Mouse (Mus musculus) skeletal muscle tissue, adult 2 months (tissue): Measurements from ENCODE around the gene Tbcd.
A peak's percentile ranks its signal among the peaks of the same experiment; 100 is the strongest.

Experiments used
- DNase-seq: peaks from one replicate; pipeline ENCODE4 v3.0.0-alpha.2; 2012; ENCODE audit warnings: low read depth, low spot score

The Tbcd gene

DNA sequence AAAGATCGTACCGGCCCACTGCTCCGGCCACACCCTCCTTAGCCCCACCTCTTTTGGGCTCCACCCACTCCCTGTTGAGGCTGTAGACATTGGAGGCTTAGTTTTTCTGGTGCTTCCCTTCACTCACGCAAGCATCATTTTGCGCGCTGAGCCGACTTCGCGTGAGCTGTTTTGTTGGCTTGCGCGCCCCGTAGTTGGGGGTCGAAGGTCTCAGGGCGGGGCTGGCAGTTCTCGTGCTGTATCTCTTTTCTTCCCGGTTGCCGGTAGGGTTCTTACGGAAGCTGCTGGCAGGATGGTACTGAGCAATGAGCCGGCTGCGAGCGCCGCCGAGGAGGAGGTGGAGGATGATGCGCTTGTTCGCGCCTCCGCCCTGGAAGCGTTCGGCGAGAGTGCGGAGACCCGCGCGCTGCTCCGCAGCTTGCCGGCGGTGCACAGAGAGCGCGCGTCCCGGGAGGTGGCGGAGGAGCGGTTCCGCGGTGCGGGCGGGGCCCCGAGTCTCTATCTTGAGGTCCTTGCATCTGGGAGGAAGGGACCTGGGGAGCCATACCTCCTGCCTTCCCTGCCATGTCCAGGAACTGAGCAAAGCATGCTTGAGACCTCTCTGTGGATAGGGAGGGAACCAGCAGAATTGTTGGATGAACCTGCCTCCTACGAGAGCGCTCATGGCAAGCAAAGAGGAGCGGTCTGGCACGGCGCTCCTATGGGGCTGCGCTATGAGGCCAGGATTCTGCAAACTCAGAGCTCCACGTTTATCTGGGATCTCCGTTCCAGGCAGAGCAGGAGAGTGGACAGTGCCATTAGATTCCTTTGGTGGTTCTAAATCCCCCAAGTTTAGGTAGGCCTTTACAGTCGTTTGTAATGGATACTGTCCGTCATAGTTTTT, at the start of gene Tbcd:
TSS of gene Tbcd (plus strand) at position 197 of the 883 bp plus-strand sequence.
- peak; percentile 85 for DNase-seq

DNA sequence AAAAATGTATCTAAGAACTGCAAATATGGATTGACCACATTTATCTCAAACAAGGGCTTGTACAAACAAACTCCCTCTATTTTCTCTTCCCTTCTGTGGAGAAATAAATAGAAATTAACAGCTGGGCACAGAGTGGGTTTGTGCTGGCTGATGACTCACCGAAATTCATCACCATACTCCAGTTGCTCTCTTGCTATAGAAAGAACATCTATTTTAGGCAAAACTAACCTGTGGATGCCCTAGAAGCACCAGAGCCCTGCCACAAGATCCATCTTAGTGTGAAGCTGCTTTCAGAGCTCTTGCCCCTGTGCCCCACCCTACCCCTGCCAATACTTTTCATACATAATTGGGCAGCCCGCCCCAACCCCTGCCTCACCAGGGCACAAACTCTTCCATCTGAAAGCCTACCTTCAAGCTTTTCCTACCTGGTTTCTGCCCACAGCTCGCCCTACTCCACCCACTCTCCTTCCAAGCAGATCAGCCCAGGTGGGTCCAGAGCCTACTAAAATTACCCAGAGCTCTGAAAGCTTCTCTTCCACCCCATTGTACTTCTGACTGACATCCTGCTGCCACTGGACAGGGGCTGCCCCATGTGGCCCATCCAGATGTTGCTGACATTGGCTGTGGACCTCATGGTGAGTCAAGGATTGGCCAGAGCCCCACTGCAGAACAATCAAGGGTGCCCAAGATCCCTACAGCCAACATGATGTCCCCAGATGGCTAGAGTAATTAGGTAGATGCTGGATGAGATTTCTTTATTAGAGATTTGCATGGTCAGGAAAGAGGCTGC, 44.2 kb upstream of the Tbcd start:
- no peak for DNase-seq

DNA sequence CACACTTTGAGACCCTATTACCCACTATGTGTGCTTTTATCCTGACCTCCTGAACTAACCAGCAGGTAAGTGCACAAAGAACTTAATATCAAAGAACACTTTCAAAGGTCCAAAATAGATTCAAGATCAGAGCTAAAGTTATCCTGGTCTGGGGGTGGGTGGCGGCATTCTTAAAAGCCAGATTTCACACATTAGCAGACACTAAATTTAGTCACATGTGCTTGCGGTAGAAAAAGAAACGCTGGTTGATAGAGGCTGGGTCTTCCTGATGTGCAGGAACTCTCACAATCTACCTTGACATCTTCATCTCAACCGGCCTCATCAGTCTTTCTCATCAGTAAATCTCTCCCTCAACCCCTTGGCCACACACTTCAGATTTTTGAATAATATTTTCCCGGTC, 37.0 kb upstream of the Tbcd start:
- DNase-seq = no peak

DNA sequence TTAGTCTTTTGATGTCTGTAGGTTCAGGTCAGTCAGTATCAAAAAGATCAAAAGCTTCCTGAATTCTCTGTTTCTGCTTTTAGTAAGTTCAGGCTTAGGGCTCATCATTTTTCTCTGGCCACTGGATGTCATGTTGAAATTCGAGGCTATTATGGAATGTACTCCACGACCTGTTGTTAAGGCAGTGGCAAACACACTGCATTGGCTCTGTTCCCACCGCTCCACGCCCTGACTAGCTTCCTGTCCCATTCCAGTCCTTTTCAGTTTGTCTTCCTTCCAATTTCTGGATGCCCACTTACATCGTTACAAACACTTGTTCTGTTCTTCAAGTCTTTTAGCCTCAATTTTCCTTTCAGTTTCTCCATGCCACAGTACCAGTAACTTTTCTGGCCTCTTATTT, 36.4 kb upstream of the Tbcd start:
- no peak for DNase-seq

DNA sequence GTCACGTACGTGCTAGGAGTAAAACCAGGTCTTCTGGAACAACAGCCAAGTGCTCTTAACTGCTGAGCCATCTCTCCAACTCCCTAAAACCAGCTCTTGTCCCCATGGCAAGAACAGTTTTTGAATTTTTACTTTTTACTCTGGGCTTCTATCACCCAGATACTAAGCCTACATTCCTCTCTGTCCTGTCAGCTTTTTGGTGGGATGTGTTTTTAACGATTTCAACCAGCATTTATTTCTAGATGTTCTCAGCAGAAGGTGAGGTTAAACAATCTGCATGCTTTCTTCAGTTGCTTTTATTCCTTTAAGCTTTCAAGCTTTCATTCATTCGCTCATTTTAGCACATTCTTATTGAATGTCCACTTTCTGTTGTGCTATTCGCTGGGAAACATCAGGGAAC, 33.8 kb upstream of the Tbcd start:
- no peak for DNase-seq

DNA sequence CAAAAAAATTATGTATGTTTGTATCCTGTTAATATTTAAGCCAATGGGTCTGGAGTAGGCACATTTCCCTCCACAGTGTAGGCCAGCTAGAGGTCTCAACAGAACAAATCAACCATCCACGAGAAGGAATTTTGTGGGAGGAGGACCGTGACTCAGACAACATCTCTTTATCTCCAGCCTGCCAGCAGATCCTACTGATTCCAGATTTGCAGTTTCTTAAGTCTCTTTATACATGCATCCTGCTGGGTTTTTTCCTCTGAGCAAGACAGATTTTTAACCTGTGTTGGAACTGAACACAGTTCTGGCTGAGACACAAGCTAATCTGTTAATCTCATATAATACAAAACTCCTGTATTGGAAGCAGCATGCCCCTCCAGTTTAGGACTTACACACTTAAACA, 32.8 kb upstream of the Tbcd start:
- DNase-seq = no peak

DNA sequence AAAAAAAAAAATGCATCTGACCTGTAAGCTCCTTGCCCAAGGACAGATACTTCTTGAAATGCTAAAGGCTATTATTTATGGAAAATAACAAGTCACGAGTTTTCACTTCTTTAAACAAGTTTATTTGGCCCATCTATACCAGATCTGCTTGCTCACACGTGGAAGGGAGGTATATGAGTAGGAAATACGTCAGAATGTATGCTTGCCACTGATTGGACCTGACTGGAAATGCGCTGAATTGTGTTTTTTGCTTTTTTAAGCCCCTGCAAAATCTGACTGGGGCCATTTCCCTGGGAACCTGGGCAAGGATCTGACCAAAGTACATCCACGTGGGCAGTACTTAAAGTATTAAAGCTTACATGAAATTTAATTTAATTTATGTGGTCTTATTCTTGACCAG, 31.4 kb upstream of the Tbcd start:
- no peak for DNase-seq

DNA sequence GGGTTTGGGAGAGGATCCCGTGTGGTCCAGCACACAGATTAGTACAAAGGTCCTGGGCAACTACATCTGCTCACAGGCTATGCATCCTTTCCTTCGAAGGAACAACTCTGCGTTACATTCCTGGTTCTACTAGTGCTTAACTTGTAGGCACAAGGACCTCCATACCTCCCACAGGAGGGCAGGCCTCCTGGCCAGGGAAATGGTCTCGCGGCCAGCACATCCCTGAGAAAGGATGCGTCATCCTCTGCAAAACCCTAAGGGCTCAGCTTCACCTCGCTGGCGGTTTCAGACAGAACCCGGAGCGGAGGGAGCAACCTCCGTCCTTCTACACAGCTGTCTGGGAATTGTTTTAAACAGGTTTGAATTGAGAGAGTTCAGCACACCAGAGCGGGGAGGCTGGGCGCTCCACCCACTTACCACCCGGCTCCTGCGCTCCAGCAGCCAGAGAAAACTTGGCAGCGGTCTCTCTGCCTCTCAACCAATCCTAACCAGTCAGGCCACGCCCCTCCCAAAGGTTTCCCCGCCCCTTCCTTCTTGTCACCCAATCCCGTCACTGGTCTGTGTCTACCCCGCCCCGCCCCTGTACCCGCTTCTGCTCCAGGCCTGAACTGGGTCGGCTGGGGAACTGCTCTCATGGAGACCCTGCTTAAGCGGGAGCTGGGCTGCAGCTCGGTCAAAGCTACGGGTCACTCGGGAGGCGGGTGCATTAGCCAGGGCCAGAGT, 30.8 kb upstream of the Tbcd start, which contains the start of gene Fn3krp:
TSS of gene Fn3krp (plus strand) at position 572 of the 723 bp plus-strand sequence.
- peak; percentile 97 for DNase-seq

DNA sequence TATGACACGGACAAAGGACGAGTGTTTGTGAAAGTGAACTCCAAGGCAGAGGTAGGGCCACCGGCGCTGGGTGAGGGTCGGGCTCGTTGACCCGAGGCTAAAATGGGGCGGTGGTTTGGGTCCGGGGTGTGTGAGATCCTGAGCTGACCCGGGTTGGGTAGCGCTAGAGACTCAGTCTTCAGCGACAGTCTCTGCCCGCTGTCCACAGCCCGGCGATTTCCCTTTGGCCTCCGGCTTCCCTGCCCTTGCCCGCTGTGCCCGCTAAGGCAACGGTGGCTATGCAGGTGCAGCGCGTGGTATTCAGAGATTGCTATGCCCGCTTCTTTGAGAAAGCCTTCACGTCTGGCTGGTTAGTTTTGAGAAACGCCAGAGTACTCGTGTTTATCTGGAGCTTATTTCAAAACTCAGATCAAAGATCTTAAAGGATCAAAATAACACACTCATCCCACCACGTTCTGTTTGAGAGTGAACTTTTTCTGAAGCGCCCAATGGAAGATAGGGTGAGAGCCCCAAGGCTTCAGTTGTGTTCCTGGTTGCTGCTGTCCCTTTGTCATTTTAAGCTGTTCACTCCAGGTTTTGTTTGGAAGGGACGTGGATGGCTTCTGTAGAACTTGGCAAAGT, 30.1 kb upstream of the Tbcd start:
- DNase-seq = no peak

DNA sequence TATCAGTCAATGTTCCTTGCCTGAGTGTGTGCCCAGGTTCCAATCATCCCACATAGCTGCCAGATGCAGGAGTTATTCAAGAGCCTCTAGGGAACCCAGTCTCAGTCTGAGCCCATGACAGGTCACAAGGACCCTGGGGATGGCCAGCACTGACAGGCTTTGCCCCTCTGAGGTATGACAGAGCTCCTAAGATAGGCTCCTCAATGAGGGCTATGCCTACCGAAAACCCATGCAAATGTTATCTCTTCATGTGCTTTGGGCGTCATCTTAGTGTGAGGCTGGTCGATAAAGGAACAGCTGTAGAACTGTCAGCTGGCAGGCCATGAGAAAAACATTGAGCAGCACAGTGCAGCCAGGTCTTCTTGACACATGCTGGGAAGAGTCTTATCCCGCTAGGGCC, 18.4 kb upstream of the Tbcd start:
- DNase-seq = no peak

DNA sequence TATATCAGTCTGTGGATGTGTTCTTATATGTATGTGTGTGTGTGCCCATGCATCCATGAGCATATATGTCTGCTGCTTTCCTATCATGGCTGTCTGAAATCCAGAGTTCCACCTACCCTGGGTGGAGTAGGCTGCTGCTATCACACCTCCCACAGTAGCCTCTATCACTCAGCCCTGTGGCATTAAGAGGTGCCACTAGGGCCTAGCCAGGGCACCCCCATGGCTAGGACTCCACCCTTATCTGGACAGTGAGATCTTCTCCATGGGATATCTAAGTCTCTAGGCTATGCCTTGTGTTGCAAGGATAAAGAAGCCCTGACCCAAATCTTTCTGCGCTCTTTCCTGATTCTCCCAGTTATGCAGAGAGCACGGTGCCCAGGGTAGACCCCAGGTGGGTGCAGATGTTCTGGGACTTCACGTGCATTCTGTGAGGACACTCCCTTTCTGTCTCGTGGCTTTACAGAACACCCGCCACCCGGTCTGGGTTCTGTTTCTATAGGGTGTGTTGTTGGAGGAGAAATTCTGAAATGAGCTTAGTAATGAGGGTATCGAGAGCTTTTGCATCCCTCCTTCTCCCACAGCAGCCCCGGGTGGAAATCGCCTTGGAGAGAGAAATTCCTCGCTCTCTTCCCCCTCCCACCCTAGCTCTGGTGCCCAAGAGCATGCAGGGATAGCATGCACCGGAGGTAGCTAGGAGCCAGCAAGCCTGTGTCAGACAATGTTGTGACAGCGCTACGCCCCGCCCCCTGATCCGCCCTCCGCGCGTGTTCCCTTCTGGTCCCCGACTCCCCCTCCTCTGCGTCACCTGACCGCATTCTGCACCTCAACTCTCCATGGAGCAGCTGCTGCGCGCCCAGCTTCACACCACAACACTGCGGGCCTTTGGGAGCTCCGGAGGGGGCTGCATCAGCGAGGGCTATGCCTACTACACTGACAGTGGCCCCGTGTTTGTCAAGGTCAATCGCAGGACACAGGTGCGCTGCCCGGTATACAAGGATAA, 17.3 kb upstream of the Tbcd start, which contains the start of gene Fn3k:
TSS of gene Fn3k (plus strand) at position 758 of the 1,000 bp plus-strand sequence.
- peak; percentile 76 for DNase-seq

DNA sequence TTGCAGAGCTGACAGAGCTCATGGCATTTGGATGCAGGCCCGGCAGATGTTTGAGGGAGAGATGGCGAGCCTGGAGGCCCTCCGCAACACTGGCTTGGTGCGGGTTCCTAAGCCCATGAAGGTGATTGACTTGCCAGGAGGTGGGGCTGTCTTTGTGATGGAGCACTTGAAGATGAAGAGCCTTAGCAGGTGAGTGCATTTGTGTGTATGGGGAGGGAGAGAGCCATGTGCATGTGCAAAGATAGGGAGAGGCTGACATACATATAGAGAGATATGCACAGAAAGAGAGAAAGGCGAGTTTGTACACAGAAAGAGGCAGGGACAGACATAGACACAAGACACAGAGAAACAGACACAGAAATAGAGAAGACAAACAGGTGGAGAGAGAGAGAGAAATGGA, 14.5 kb upstream of the Tbcd start:
- no peak for DNase-seq

DNA sequence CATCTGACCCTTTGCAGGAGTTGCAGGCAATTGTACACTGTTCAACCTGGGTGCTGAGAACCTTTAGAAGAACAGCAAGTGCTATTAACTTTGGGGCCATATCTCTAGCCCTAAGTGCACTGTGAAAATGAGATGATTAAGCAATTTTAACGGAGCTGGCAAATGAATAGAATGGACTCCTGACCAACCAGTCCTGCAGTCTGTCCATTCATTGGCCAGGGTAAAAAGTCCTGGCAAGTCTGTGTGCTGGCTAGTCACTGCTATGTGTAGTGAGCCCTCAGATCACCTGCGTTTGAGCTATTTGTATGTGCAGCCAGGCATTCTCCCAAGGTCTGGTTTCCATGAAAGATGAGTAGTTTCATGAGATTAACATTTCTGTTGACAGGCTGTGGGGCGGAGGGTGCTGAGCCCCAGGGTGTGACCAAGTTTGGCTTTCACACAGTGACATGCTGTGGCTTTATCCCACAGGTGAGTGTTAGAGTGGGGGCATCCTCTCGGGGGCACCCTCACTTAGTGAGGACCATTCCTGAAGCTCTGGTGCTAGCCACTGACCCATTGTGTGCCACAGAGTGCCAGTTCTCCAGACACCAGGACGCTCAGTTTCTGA, 12.0 kb upstream of the Tbcd start:
- DNase-seq = no peak

DNA sequence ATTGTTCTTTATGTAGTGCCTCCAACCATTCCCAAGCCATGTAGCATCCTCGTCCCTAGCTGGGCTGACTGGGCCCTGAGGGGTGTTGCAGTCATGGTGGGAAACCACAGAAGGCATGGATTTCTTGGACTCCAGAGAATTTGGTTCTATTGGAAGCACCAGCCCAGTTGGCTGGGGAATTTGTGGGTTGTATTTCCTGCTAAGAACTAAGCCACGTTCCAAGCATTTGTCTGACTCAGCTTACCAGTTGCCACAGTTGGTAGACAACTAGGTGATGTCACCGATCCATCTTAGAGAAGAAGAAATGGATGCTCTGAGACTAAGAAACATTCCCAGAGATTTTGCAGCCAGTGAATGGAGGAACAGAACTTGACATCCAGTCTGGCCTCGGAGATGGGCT, 10.1 kb upstream of the Tbcd start:
- no peak for DNase-seq

DNA sequence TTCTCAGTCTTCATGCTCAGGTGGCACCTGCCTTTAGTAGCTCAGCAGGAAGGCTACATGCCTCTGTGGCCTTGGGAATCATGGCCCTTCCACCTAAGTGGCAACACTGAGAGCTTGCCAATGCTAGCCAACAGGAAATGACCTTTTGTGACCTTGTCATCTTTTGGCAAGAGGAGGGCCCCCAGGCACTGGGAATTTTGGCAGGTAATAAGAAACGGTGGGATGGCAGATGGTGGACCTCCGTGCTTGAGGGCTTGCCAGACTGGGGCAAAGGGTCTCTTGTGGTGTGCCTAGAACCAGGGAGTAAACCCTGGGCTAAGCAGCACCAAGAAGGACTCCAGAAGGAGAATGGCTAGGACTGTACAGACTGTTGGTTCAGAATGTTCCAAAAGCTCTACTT, 9.7 kb upstream of the Tbcd start:
- DNase-seq = no peak

DNA sequence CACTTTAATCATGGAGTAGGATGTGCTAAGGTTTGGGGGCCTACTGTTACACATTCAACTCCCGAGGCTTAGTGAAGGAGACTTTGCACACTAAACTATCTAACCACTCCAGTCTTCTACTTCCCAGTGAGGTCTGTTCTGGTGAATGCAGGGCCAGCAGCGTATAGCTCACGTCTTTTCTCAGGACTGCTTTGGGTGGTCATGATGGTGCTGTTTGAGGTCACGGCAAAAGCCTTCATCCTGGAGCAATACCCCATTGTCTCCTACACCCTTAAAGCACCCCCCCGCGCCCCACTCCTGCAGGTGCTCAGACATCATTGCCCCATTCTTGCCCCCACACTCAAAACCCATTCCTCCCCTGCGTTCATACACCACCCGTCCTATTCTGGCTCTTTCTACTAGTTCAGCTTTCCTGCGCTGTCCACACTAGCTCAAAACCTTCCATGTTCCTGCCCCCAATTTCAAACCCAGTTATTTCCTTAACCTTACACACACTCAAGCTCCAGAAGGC, 478 bp upstream of the Tbcd start:
- no peak for DNase-seq

DNA sequence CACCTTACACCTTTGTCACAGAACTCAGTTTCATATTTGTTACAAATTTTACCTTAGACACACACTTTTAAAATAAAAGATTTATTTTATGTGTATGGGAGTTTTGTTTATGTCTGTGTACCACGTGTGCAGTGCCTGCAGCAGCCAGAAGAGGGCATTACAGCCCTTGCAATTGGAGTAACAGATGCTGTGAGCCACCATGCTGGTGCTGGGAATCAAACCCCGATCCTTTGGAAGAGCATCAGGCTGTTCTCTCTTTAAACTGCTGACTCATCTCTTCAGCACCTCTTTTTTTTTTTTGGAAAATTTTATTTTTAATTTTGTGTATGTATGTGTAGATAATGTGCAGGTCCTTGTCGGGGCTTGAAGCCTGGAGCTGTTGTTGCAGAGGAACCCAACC, 6.1 kb downstream of the Tbcd start:
- DNase-seq = no peak

DNA sequence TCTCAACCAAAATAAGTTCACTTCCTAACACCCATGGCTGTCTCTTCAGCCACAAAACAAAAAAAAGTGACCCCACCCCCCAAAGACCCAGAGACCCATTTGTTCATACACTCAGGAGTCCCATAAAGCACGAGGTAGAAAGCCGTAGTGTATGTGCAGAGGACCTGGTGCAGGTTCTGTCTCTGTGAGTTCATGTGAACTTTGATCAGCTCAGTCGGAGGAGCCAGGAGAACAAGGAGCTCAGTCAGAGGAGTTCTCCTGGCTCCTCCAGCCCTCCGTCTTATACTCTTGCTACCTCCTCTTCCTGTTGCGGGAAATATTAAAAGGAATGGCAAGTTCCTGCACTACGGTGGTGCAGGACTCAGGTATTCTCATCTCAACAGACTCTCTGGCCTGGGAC, 15.7 kb downstream of the Tbcd start:
- no peak for DNase-seq

DNA sequence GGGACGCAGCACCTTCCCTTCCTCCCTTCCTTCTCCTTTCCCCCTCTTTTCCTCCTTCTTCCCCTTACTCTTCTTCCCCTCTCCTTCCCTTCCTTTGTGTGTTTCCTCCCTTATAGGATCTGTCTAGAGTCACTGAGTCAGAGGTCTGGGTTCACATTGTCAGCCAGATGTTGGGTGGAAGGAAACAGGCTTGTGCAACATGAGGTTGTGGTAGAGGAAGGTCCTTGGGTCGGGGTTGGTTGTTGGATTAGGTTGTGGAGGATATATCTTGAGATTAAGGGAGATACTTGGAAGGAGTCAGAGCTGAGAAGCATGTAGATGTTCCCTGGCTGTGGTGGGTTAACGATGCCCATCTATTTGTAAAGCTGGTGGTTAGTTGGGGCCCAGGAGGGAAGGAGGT, 23.1 kb downstream of the Tbcd start:
- DNase-seq = no peak
